Mouse (Mus musculus): ENCODE results near the gene Sema4b. TPM values are rescaled to one million over a fixed set of nuclear protein-coding genes. Genes with fewer than 3 reads are reported as not detected.

The Sema4b gene
- polyA plus RNA-seq, 3 experiments from 2014 or later, result 17.4 to 22.3 (median 18.0) TPM

GRCm38 (mm10) chr7:80198863-80199262 is 12.2 kb downstream of the Sema4b start:
- ATAC-seq, result no peak

DNA sequence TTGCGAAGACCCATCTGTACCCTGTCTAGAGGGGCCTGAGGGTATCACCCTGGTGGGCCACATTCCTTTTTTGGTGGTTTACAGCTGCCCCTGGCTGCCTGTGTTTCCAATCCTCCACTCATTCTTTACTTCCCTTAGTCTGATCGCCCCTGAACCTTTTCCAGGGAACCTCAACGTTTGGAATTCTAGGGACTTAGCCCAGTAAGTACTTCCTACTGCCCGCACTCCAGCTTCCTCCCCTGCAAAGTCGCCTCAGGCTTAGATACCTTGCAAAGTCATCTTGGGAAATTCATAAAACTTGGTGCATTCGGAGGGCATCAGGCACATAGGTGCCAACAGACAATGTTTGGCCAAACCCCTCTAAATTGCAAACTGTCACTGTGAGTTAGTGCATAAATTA is 12.6 kb downstream of the Sema4b start:
- no peak for ATAC-seq

- ATAC-seq, result no peak
Measured at GRCm38 (mm10) chr7:80199851-80200587, 13.4 kb downstream of the Sema4b start.

- no peak for ATAC-seq
Measured at GRCm38 (mm10) chr7:80200588-80200945, 13.9 kb downstream of the Sema4b start.

GRCm38 (mm10) chr7:80200963-80201539 is 14.4 kb downstream of the Sema4b start:
- ATAC-seq, result no peak

GRCm38 (mm10) chr7:80201888-80202540 is 15.4 kb downstream of the Sema4b start:
- no peak for ATAC-seq

- ATAC-seq, result no peak
Measured at GRCm38 (mm10) chr7:80202961-80203360, 16.3 kb downstream of the Sema4b start.

DNA sequence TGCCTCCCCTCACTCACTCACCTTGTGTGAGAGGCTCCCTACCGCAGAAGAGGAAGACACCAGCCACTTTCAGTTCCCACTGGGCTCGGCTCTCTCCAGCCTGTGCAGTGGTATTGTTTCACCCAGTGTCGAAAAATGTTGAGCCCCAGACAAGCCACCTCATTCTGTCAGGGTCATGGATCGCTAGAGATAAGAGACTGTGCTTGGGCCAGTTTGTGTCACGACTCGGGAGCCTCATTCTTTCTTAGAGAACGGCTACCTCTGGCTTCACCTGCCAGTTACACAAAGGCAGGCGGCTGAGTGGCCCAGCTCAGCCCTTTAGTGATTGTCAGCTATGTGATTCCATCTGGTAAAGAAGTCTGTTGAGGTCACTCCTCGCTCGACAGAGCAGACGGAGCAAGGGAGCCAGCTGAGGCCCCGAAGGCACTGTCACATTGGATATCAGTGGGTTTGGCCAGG is 17.0 kb downstream of the Sema4b start:
- no peak for ATAC-seq

DNA sequence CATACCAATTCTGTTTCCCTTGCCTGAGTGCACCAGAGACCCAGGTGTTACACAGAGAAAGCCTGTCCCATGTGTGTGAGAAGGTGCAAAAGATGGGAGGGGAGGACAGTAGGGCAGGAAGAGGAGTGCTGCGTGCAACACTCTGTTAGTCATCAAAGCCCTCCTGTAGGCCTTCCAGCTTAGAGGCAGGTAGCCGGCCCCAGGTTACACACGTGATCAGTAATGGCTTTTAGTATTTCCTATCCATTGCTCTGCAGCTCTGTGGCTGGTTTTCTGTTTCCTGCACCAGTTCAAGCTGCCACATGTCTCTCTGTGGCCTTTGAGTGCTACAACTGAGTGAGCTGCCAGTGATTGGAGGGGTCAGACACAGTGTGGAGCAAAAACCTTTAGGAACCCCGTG is 17.7 kb downstream of the Sema4b start:
- ATAC-seq, result peak; percentile 84

DNA sequence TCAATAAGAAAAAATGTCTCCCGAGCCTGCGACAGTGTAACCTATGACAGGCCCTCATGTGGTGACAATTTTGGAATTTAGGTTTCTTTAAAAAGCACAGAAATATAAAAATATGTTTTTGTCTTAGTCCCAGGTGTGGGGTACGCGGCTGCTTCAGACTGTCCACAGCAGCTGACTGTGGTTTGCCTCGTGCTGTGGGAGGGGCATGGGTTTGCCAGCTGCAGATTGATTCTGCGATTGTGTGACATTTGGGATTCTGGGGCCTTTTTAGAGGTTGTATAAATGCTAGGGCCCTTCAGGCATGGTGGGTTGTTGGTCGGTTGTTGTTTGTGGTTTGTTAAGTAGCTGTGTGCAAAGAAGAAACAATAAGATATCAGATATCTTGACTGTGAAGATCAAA is 18.3 kb downstream of the Sema4b start:
- no peak for ATAC-seq

DNA sequence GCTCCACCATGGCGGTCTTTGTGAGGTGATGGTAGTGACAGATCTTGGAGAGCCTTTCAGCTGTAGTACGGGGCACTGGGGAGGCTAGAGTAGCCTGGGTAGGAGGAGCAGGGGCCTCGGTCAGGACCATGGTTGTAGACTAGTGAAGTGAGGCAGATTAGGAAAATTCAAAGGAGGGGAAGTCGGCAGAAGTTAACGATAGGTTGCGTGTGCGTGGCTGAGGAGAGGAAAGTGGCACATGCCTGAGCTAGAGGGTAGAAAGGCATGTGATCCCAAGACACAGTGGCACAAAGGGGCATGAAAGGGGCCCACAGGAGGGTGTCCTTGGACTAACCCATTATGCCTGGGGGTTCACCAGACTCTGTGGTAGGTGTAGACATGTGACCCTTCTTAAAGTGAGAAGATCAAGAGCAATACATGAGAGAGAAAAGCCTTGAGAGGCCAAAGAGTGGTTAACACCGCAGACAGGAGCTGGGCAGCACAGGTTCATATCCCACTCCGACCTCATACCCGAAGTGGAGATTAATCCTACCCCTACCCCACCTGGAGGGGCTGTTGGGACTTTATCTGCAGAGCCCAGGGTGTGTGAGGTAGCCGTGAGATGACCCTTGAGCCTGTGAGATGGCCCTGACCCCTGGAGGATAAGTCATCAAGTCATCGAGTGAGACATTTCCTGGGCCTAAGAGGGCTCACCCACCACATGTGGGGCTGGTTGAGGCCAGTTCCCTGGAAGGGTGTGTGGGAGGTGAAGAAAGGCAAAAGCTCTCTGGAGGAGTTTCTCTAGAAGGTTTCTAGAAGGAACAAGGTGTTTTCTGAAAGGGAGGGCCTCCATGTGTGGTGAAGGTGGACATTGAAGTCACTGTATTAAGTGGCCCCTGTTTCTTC is 19.3 kb downstream of the Sema4b start:
- ATAC-seq, result no peak

DNA sequence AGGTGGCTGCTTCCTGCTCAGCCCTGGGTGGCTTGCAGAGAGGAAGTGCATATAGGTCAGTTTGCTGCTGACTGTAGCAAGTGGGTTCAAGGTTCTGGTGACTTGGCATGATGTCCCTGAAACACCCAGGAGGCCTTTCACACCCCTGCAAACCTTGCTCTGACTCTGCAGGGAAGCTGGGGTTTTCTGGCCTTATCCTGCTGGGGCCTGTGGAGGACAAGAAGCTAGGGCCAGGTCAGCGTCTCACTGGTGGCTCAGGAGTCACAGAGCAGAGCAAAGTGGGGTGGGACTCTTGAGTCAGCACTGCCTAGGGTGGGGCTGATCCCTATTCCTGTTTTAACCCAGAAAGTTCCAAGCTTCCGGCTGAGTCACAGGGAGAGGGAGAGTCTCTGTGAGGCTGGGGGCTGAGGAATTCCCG is 20.7 kb downstream of the Sema4b start:
- no peak for ATAC-seq

DNA sequence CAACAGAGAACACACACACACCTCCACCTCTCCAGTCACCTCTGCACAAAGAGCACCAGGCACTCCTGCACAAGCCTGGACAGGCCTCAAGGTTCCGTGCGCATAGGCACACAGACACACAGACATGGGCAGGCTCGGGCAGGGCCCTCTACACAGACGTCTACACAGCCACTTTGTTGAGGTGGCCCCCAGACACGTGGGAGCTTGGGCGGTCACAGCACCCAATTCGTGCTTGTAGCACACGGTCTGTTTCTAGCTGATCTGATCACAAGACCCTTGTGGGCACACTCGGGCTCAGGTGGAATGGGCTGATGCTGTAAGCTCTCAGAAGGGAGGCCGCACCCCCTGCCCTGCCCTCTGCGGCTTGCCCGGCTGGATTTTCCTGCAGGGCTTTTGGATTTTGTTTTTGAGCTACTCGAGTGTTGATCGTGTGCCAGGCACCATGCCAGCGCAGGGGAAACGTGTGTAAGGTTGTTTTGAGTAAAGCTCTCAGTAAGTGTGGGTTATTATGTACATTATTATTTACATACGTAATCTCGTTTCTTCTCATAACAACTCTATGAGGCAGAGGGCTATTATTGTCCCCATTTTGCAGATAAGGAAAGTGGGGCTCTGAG is 21.5 kb downstream of the Sema4b start:
- no peak for ATAC-seq

GRCm38 (mm10) chr7:80208738-80209430 is 22.2 kb downstream of the Sema4b start:
- no peak for ATAC-seq

DNA sequence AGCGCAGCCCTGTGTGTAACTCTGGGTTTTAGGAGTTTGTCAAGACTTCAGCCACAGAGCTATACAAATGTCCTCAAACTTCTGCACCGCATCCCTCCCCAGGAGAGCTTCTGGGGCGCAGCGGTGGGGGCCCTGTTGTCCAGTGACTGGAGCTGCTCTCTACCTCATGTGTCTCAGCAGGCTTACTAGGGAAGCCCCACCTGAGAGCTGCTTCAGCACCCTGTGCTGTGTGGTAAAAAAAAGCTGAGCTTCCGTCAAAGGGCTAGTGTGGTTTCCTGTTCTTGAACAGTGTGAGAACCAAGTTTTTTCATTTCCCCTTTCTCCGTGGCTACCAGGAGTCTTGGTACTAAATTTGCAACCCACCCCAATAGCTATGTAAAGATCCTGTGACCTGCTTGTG is 23.0 kb downstream of the Sema4b start:
- ATAC-seq, result peak; percentile 90

DNA sequence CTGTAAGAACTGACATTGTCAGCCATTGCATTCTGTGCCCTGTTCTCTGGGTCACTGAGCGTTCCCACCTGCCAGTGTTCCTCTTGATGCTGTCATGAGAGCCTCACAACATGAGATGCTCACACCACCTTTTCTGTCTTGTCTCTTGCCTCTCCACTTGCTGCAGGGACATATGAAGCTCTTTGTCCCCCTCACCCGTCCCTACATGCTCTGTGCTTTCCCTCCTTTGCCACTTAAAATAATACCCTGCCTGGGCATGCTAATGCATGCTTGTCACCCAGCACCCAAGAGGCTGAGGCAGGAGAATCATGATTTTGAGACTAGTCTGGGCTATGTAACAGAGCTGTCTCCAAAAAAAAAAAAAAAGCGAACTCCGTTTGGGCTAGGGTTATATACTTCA is 24.3 kb downstream of the Sema4b start:
- ATAC-seq, result no peak

DNA sequence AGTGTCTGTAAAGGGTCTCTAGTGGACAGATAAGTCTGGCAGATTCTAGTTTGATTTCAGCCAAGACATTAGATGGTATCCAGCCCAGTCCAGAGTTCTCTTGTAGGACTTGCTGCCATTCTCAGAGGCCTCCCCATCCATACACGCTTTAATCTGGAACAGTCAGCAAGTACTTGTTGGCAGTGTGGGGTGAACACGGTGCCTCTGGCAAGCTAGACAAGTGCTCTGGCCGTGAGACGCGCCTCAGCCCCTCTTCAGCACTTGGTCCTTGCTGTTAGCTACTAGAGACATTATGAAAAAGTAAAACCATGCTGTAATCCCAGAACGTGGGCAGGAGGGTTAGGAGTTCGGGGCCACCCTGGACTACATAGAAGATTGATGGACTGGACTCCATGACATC is 27.0 kb downstream of the Sema4b start:
- no peak for ATAC-seq

GRCm38 (mm10) chr7:80214459-80214858 is 27.8 kb downstream of the Sema4b start:
- no peak for ATAC-seq

- peak; percentile 80 for ATAC-seq
Measured at GRCm38 (mm10) chr7:80215398-80215797, 28.8 kb downstream of the Sema4b start.

DNA sequence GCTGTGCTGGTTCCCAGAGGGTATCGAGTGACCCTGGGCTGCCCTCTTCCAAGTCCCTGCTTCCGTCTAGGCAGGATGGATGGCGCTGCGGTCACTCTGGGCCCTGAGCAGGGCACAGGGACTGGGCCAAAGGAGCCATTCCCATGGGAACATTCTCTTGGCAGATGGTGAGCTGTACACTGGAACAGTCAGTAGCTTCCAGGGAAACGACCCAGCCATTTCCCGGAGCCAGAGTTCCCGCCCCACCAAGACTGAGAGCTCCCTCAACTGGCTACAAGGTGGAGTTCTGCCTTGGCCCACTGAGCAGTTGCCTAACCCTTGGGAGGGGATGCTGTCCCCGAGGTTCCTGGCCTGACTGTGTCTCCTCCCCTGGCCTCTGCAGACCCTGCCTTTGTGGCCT is 29.9 kb downstream of the Sema4b start:
- no peak for ATAC-seq

- ATAC-seq, result no peak
Measured at GRCm38 (mm10) chr7:80218666-80219065, 32.0 kb downstream of the Sema4b start.

- no peak for ATAC-seq
Measured at GRCm38 (mm10) chr7:80220237-80220797, 33.7 kb downstream of the Sema4b start.

Measured in inflammation-experienced regulatory T-cells, adult 6 months (primary cell).